In genomic region chr11:120355277-120356039, GRCm38 (mm10) we compare ENCODE assay signal across 13 mouse cellular contexts. TPM values are rescaled to one million over a fixed set of nuclear protein-coding genes. Genes with fewer than 3 reads are reported as not detected.
DNase-seq lines count a peak whose midpoint lies in the region; ATAC-seq and TF ChIP-seq lines count a peak whose summit lies in the region.
"Had no signal": no experiment of that assay in that cellular context is flagged by ENCODE, and none has a peak within 500 bp of the region (broad histone marks: within the 10 kb centered on the region; RNA-seq: fewer than 3 reads in every experiment).

No protein-coding gene starts in this region.

- H3K4me2 ChIP-seq in heart, embryonic 12.5 days: peak overlapping the region; percentile 6; the same call in 1 of the 2 replicates
- H3K4me2 ChIP-seq in lung, embryonic 16.5 days (ENCODE audit: low read depth, low read length): no peak overlapping the region
- H3K4me2 ChIP-seq in heart, postnatal 0 days (ENCODE audit: low read depth, low read length): no peak overlapping the region
- H3K4me2 ChIP-seq in hindbrain, embryonic 13.5 days: no peak overlapping the region

- TF ChIP-seq EP300 in heart, postnatal 0 days (IDR thresholded peaks at IDR 0.05; ENCODE audit: low read depth): no peak

- peak overlapping the region; percentile 76 for H3K27ac ChIP-seq in heart, embryonic 12.5 days (ENCODE audit: poor library complexity, severe bottlenecking)
- H3K27ac ChIP-seq in lung, embryonic 16.5 days (ENCODE audit: low read length): peak overlapping the region; percentile 45; the same call in 1 of the 2 replicates
- H3K27ac ChIP-seq in heart, postnatal 0 days (ENCODE audit: low read depth): 0 out of 2 replicates have a peak overlapping the region, but pooled peaks have one; percentile 18
- H3K27ac ChIP-seq in macrophage: peak overlapping the region; percentile 92; the same call in 1 of the 2 replicates
- H3K27ac ChIP-seq in hindbrain, embryonic 13.5 days: no peak overlapping the region
- no peak overlapping the region for H3K27ac ChIP-seq in hindbrain, embryonic 10.5 days

- WGBS in heart, embryonic 12.5 days: 40% methylated on average over 5 of the region's 5 CpGs
- 34% methylated on average over 5 of the region's 5 CpGs for WGBS in lung, embryonic 16.5 days
- WGBS in heart, postnatal 0 days: 44% methylated on average over 5 of the region's 5 CpGs
- 73% methylated on average over 5 of the region's 5 CpGs for WGBS in macrophage (ENCODE audit: missing documents)
- WGBS in hindbrain, embryonic 13.5 days: 78% methylated on average over 5 of the region's 5 CpGs
- WGBS in hindbrain, embryonic 10.5 days: 81% methylated on average over 5 of the region's 5 CpGs

- no peak for TF ChIP-seq CTCF in heart, postnatal 0 days (IDR thresholded peaks at IDR 0.05; ENCODE audit: low read depth)

- no peak overlapping the region for H3K9ac ChIP-seq in heart, embryonic 12.5 days
- no peak overlapping the region for H3K9ac ChIP-seq in lung, embryonic 16.5 days (ENCODE audit: low read length)
- H3K9ac ChIP-seq in heart, postnatal 0 days (replicated peaks; ENCODE audit: low read depth, low read length): no peak overlapping the region
- H3K9ac ChIP-seq in hindbrain, embryonic 13.5 days: no peak overlapping the region

- no peak for DNase-seq in heart, postnatal 10 days
- no peak for DNase-seq in lung, postnatal 14 days
- no peak for DNase-seq in heart, postnatal 0 days (ENCODE audit: low spot score)
- DNase-seq in hindbrain, embryonic 10.5 days (ENCODE audit: low spot score): no peak
- DNase-seq: right cerebral cortex, postnatal 25 days; thymus, postnatal 25 days had no signal

- peaks cover 89% of the 10 kb centered on the region for H3K4me1 ChIP-seq in heart, embryonic 12.5 days (replicated peaks)
- peaks cover 71% of the 10 kb centered on the region for H3K4me1 ChIP-seq in lung, embryonic 16.5 days (replicated peaks; ENCODE audit: control insufficient read depth, insufficient read depth, low read length)
- H3K4me1 ChIP-seq in heart, postnatal 0 days (ENCODE audit: control insufficient read depth, insufficient read depth): peaks cover 52% of the 10 kb centered on the region
- peaks cover 71% of the 10 kb centered on the region for H3K4me1 ChIP-seq in hindbrain, embryonic 13.5 days (replicated peaks)
- peaks cover 70% of the 10 kb centered on the region for H3K4me1 ChIP-seq in hindbrain, embryonic 10.5 days (replicated peaks)

- no peak for ATAC-seq in heart, embryonic 12.5 days (ENCODE audit: insufficient number of reproducible peaks, low FRiP score)
- no peak for ATAC-seq in lung, embryonic 16.5 days (ENCODE audit: low read depth)
- ATAC-seq in heart, postnatal 0 days (ENCODE audit: insufficient read depth, low read depth): no peak
- ATAC-seq in hindbrain, embryonic 13.5 days (ENCODE audit: low FRiP score): no peak
- ATAC-seq: activated CD4-positive, CD25-positive, alpha-beta regulatory T cell, adult 4 months; inflammation-experienced regulatory T-cells, adult 6 months had no signal

- peaks cover 12% of the 10 kb centered on the region; the same call in 1 of the 2 replicates for H3K79me2 ChIP-seq in macrophage (ENCODE audit: inconsistent target)

- H3K27me3 ChIP-seq in heart, embryonic 12.5 days (replicated peaks): no peaks in the 10 kb centered on the region
- no peaks in the 10 kb centered on the region for H3K27me3 ChIP-seq in lung, embryonic 16.5 days (ENCODE audit: control insufficient read depth, insufficient read depth, low read depth, low read length)
- no peaks in the 10 kb centered on the region for H3K27me3 ChIP-seq in heart, postnatal 0 days (ENCODE audit: control insufficient read depth, insufficient read depth, low read length)
- H3K27me3 ChIP-seq in hindbrain, embryonic 13.5 days: no peaks in the 10 kb centered on the region
- peaks cover 10% of the 10 kb centered on the region; the same call in 1 of the 2 replicates for H3K27me3 ChIP-seq in hindbrain, embryonic 10.5 days (ENCODE audit: insufficient read depth, poor library complexity, severe bottlenecking)

- H3K4me3 ChIP-seq in heart, embryonic 12.5 days: no peak overlapping the region; the same call in 1 of the 2 replicates
- H3K4me3 ChIP-seq in lung, embryonic 16.5 days (ENCODE audit: low read length): no peak overlapping the region
- H3K4me3 ChIP-seq in heart, postnatal 0 days (ENCODE audit: low read depth, low read length): no peak overlapping the region
- no peak overlapping the region for H3K4me3 ChIP-seq in macrophage (ENCODE audit: inconsistent target)
- H3K4me3 ChIP-seq in hindbrain, embryonic 13.5 days: no peak overlapping the region
- H3K4me3 ChIP-seq in hindbrain, embryonic 10.5 days: no peak overlapping the region

- H3K36me3 ChIP-seq in heart, embryonic 12.5 days: no peaks in the 10 kb centered on the region
- H3K36me3 ChIP-seq in lung, embryonic 16.5 days (ENCODE audit: control insufficient read depth, insufficient read depth, low read length): no peaks in the 10 kb centered on the region; the same call in 1 of the 2 replicates
- H3K36me3 ChIP-seq in heart, postnatal 0 days (replicated peaks; ENCODE audit: control insufficient read depth, insufficient read depth, low read length): no peaks in the 10 kb centered on the region
- no peaks in the 10 kb centered on the region for H3K36me3 ChIP-seq in macrophage (ENCODE audit: inconsistent target)
- no peaks in the 10 kb centered on the region for H3K36me3 ChIP-seq in hindbrain, embryonic 13.5 days
- H3K36me3 ChIP-seq in hindbrain, embryonic 10.5 days: no peaks in the 10 kb centered on the region

- no peaks in the 10 kb centered on the region for H3K9me3 ChIP-seq in heart, embryonic 12.5 days (replicated peaks)
- no peaks in the 10 kb centered on the region for H3K9me3 ChIP-seq in lung, embryonic 16.5 days (ENCODE audit: control insufficient read depth, low read length)
- H3K9me3 ChIP-seq in heart, postnatal 0 days (replicated peaks; ENCODE audit: control insufficient read depth, low read length): no peaks in the 10 kb centered on the region
- H3K9me3 ChIP-seq in hindbrain, embryonic 13.5 days: no peaks in the 10 kb centered on the region
- no peaks in the 10 kb centered on the region for H3K9me3 ChIP-seq in hindbrain, embryonic 10.5 days

- intact Hi-C loops in heart, postnatal 10 days (cut with DNase I): no loop called here

RNA-seq across cellular contexts. Expression of gene Fscn2, which starts 5.9 kb away (rescaled TPM):
- polyA plus RNA-seq in heart, embryonic 12.5 days (2016; fragmentation: Nextera tagmentation; extraction: Ambion mirVana): 0.17 and 0.63 TPM in 2 replicates
- not detected for total RNA-seq in heart, postnatal 10 days (2021)
- polyA plus RNA-seq in lung, embryonic 16.5 days (2015; fragmentation: Nextera tagmentation; extraction: Ambion mirVana): 0.64 and 0.83 TPM in 2 replicates
- total RNA-seq in heart, postnatal 0 days (2014; rRNA removed; ENCODE audit: low replicate concordance): not detected in 2 replicates
- polyA plus RNA-seq in heart, postnatal 0 days (2015; fragmentation: Nextera tagmentation; extraction: Ambion mirVana): 0.65 and 0.68 TPM in 2 replicates
- total RNA-seq in macrophage (2018; cell fraction: chromatin; rRNA removed): under 1 TPM in 1 of 26 experiments, not detected in 25; 0.49 TPM
- under 1 TPM in 1 of 26 experiments, not detected in 25; 0.16 TPM for total RNA-seq in macrophage (2018; cell fraction: cytosol; rRNA removed)
- total RNA-seq in macrophage (2018; cell fraction: nucleus; rRNA removed): not detected
- polyA plus RNA-seq in macrophage (2018): not detected in 3 replicates
- 1.6 and 2.6 TPM in 2 replicates for polyA plus RNA-seq in hindbrain, embryonic 13.5 days (2015; fragmentation: Nextera tagmentation; extraction: Ambion mirVana)
- 0.50 and 0.77 TPM in 2 replicates for polyA plus RNA-seq in hindbrain, embryonic 10.5 days (2016; fragmentation: Nextera tagmentation; extraction: Ambion mirVana)
- total RNA-seq: megakaryocyte-erythroid progenitor cell, adult 5-6 weeks had no signal

RNA-seq across cellular contexts. Expression of gene Actg1, which starts 7.1 kb away (rescaled TPM):
- 1,404 and 1,426 TPM in 2 replicates for polyA plus RNA-seq in heart, embryonic 12.5 days (2016; fragmentation: Nextera tagmentation; extraction: Ambion mirVana)
- 100 to 1,000 TPM; 691 to 703 TPM for total RNA-seq in heart, postnatal 10 days (2021)
- polyA plus RNA-seq in lung, embryonic 16.5 days (2015; fragmentation: Nextera tagmentation; extraction: Ambion mirVana): 2,589 and 2,717 TPM in 2 replicates
- 700 and 751 TPM in 2 replicates for total RNA-seq in heart, postnatal 0 days (2014; rRNA removed; ENCODE audit: low replicate concordance)
- 639 and 714 TPM in 2 replicates for polyA plus RNA-seq in heart, postnatal 0 days (2015; fragmentation: Nextera tagmentation; extraction: Ambion mirVana)
- 1,000 to 10,000 TPM in 2 of 26 experiments, 100 to 1,000 TPM in 24; 287 to 1,531 (median 530) TPM for total RNA-seq in macrophage (2018; cell fraction: chromatin; rRNA removed)
- 1,000 to 10,000 TPM; 1,610 to 3,491 (median 2,081) TPM for total RNA-seq in macrophage (2018; cell fraction: cytosol; rRNA removed)
- total RNA-seq in macrophage (2018; cell fraction: nucleus; rRNA removed): 1,000 to 10,000 TPM in 17 of 26 experiments, 100 to 1,000 TPM in 9; 698 to 2,123 (median 1,142) TPM
- polyA plus RNA-seq in macrophage (2018): 1,569 to 2,966 TPM (median 1,773 TPM) in 3 replicates
- polyA plus RNA-seq in hindbrain, embryonic 13.5 days (2015; fragmentation: Nextera tagmentation; extraction: Ambion mirVana): 4,110 and 4,339 TPM in 2 replicates
- 3,119 and 3,536 TPM in 2 replicates for polyA plus RNA-seq in hindbrain, embryonic 10.5 days (2016; fragmentation: Nextera tagmentation; extraction: Ambion mirVana)

RNA-seq across cellular contexts. Expression of gene Faap100, which starts 23.1 kb away (rescaled TPM):
- polyA plus RNA-seq in heart, embryonic 12.5 days (2016; fragmentation: Nextera tagmentation; extraction: Ambion mirVana): 32.0 and 32.3 TPM in 2 replicates
- 10 to 100 TPM; 21.3 to 24.3 TPM for total RNA-seq in heart, postnatal 10 days (2021)
- 36.7 and 41.4 TPM in 2 replicates for polyA plus RNA-seq in lung, embryonic 16.5 days (2015; fragmentation: Nextera tagmentation; extraction: Ambion mirVana)
- total RNA-seq in heart, postnatal 0 days (2014; rRNA removed; ENCODE audit: low replicate concordance): 46.7 and 70.5 TPM in 2 replicates
- polyA plus RNA-seq in heart, postnatal 0 days (2015; fragmentation: Nextera tagmentation; extraction: Ambion mirVana): 22.3 and 28.6 TPM in 2 replicates
- total RNA-seq in macrophage (2018; cell fraction: chromatin; rRNA removed): 10 to 100 TPM in 23 of 26 experiments, 1 to 10 TPM in 3; 6.6 to 35.2 (median 16.2) TPM
- 10 to 100 TPM in 3 of 26 experiments, 1 to 10 TPM in 23; 3.4 to 11.0 (median 5.7) TPM for total RNA-seq in macrophage (2018; cell fraction: cytosol; rRNA removed)
- total RNA-seq in macrophage (2018; cell fraction: nucleus; rRNA removed): 10 to 100 TPM in 15 of 26 experiments, 1 to 10 TPM in 11; 5.9 to 26.0 (median 11.5) TPM
- 3.8 to 8.1 TPM (median 6.3 TPM) in 3 replicates for polyA plus RNA-seq in macrophage (2018)
- 74.6 and 82.4 TPM in 2 replicates for polyA plus RNA-seq in hindbrain, embryonic 13.5 days (2015; fragmentation: Nextera tagmentation; extraction: Ambion mirVana)
- polyA plus RNA-seq in hindbrain, embryonic 10.5 days (2016; fragmentation: Nextera tagmentation; extraction: Ambion mirVana): 38.0 and 45.9 TPM in 2 replicates

Comparison
In these comparisons a context has a peak if more than half of its experiments do, and no peak if none do; other contexts are left out.
1. H3K27ac ChIP-seq: peak in heart, embryonic 12.5 days (single experiment), lung, embryonic 16.5 days (single experiment), heart, postnatal 0 days (single experiment) and macrophage (single experiment); none in hindbrain, embryonic 13.5 days (single experiment) and hindbrain, embryonic 10.5 days (single experiment).